Mouse (Mus musculus) ES-E14 (cell line): Measurements from ENCODE around the gene Nr2f6.

Experiments used
- CHD2 ChIP-seq: IDR thresholded peaks from 2 replicates; pipeline ENCODE4 v1.6.1; 2014; ENCODE audit warnings: mild to moderate bottlenecking, low read depth, low read length, inconsistent platforms
- HCFC1 ChIP-seq: IDR thresholded peaks from 2 replicates; pipeline ENCODE4 v1.6.1; 2012; ENCODE audit warnings: low read length, inconsistent platforms, borderline replicate concordance; ENCODE audit not compliant: insufficient read depth
- MAFK ChIP-seq: IDR thresholded peaks from 2 replicates; pipeline ENCODE4 v1.6.1; 2014; ENCODE audit warnings: mild to moderate bottlenecking, low read depth, low read length, inconsistent platforms; ENCODE audit not compliant: insufficient read depth
- ZC3H11A ChIP-seq: IDR thresholded peaks from 2 replicates; pipeline ENCODE4 v1.6.1; 2012; ENCODE audit warnings: low read depth, mild to moderate bottlenecking, inconsistent platforms, low read length, borderline replicate concordance
- ZNF384 ChIP-seq: IDR thresholded peaks from 2 replicates; pipeline ENCODE4 v1.6.1; 2012; ENCODE audit warnings: low read depth, low read length, inconsistent platforms

DNA sequence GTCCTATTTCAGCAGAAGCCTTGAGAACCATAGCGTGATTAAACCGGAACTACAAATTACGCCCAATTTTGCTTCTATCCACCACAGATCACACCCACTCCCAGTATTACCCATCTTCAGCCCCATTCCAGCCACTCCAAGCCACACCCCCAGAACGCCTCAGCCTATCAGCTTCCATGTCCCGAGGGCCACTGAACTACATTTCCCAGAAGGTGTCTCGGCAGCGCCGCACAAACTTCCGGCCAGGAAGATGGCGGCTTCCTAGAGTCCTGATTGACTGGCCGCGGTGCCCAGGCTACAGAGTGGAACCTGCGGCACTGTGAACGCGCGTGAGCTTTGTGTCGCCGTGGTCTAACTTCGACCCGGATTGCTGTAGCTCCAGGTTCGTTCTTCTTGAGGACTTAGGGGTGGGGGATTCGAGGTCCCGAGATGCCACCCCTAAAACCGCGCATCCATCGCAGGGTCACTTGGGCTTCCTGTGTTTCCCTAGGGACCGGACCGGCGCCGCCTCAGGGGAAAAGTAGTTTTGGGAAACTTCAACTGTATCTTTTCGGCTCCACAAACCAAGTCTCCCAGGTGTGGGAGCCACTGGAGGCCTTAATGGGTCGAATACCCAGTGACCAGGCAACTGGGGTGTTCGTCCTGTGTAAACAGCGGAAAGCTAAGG lies 15.0 kb upstream of the Nr2f6 start, which contains the start of gene Babam1:
- TF ChIP-seq CHD2 (peak; percentile 27; the same call in 1 of the 2 replicates), HCFC1 (peak; percentile 96), ZC3H11A (no peak), ZNF384 (no peak), MAFK (no peak)
